Mouse (Mus musculus) heart, postnatal 0 days (tissue): ENCODE measurements around the gene Vbp1. TPM values are rescaled to one million over a fixed set of nuclear protein-coding genes. Genes with fewer than 3 reads are reported as not detected.

Experiments used
- ATAC-seq: fragments of 200-750 bp; cut with Nextera tagmentation; 2 replicates; pipeline ENCODE4 v1.8.0; 2017; ENCODE audit warnings: low read depth, moderate number of reproducible peaks, moderate library complexity; ENCODE audit not compliant: insufficient read depth
- DNase-seq: peaks from one replicate; pipeline ENCODE4 v3.0.0-alpha.2; 2016; ENCODE audit warnings: low spot score
- H3K27ac ChIP-seq: fragments of 300-500 bp; sonication (generic); 2 replicates; pipeline ENCODE4 v1.5.1; 2014; ENCODE audit warnings: low read depth, mild to moderate bottlenecking
- H3K27me3 ChIP-seq: fragments of 300-500 bp; sonication (generic); 2 replicates; pipeline ENCODE4 v1.6.1; 2014; ENCODE audit warnings: low read length, mixed read lengths; ENCODE audit not compliant: control insufficient read depth, insufficient read depth
- H3K36me3 ChIP-seq: fragments of 300-500 bp; sonication (generic); replicated peaks from 2 replicates; pipeline ENCODE4 v1.6.1; 2014; ENCODE audit warnings: low read length, mixed read lengths; ENCODE audit not compliant: control insufficient read depth, insufficient read depth
- H3K4me1 ChIP-seq: fragments of 300-500 bp; sonication (generic); 2 replicates; pipeline ENCODE4 v1.6.1; 2014; ENCODE audit warnings: antibody characterized with exemption; ENCODE audit not compliant: control insufficient read depth, insufficient read depth
- H3K4me2 ChIP-seq: fragments of 300-500 bp; sonication (generic); 2 replicates; pipeline ENCODE4 v1.6.1; 2014; ENCODE audit warnings: low read depth, mild to moderate bottlenecking, low read length, moderate library complexity
- H3K4me3 ChIP-seq: fragments of 300-500 bp; sonication (generic); 2 replicates; pipeline ENCODE4 v1.5.1; 2014; ENCODE audit warnings: low read depth, low read length
- H3K9ac ChIP-seq: fragments of 300-500 bp; sonication (generic); replicated peaks from 2 replicates; pipeline ENCODE4 v1.6.1; 2014; ENCODE audit warnings: low read depth, low read length, mixed read lengths
- H3K9me3 ChIP-seq: fragments of 300-500 bp; sonication (generic); replicated peaks from 2 replicates; pipeline ENCODE4 v1.6.1; 2016; ENCODE audit warnings: low read length; ENCODE audit not compliant: control insufficient read depth
- CTCF ChIP-seq: IDR thresholded peaks from 2 replicates; pipeline ENCODE4 v1.5.1; 2016; ENCODE audit warnings: antibody characterized with exemption, control low read depth, low read depth
- EP300 ChIP-seq: IDR thresholded peaks from 2 replicates; pipeline ENCODE4 v1.6.1; 2016; ENCODE audit warnings: antibody characterized with exemption, low read depth
- WGBS: fragments of 180-500 bp; shearing (Covaris S2); extraction: QIAGEN DNeasy Blood & Tissue Kit; methylation state at CpG from one replicate; pipeline ENCODE4 v1.1.7; 2014; 5-methylcytosine and 5-hydroxymethylcytosine counted together
- polyA plus RNA-seq: library from polyadenylated mRNA; unstranded; fragments of >200 nt; fragmentation: Nextera tagmentation; extraction: Ambion mirVana; gene quantifications from 2 replicates; pipeline ENCODE4 v1.2.1, GENCODE M21; 2015
- total RNA-seq: library from RNA; depleted of rRNA; stranded (reverse); fragments of >200 nt; gene quantifications from 2 replicates; pipeline ENCODE4 v1.2.3, GENCODE M21; 2014; ENCODE audit warnings: low replicate concordance; rRNA removed

Vbp1 gene
- total and polyA plus RNA-seq, 2 experiments from 2014 or later: 65.4 to 146 TPM

DNA sequence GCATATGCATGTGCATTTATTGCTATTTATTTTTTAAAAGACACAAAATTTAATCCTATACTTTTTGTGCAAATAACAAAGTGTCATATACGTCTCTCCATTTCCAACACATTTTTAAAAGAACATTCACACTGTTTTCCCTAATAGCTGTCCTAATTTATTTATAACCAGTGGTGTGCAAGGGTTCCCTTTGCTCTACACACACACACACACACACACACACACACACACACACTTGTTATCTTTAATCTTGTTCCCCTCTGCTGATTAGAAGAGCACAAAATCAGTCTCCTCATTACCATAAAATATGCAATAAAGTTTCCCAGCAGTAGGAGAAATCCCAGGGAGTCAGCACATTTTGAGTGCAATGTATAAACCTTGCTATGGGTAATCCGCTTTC, 64.4 kb downstream of the Vbp1 start:
- H3K9ac ChIP-seq: no peak overlapping the region
- no peaks in the 10 kb centered on the region for H3K4me1 ChIP-seq
- H3K4me2 ChIP-seq: no peak overlapping the region
- TF ChIP-seq CTCF: no peak
- TF ChIP-seq EP300: no peak
- 0 out of 2 replicates have a peak, but pooled peaks cover 2% of the 10 kb centered on the region for H3K27me3 ChIP-seq
- 84% methylated on average over 2 of the region's 2 CpGs for WGBS
- no peak overlapping the region for H3K27ac ChIP-seq
- ATAC-seq (no peak), DNase-seq (no peak)
- no peaks in the 10 kb centered on the region for H3K36me3 ChIP-seq
- no peak overlapping the region for H3K4me3 ChIP-seq
- no peaks in the 10 kb centered on the region for H3K9me3 ChIP-seq

Other genes with a start within 250 kb of the Vbp1 start
- 46.3 and 51.4 TPM in 2 replicates for gene Fundc2, start 131.9 kb upstream of the Vbp1 start, total RNA-seq
- gene Fundc2, start 131.9 kb upstream of the Vbp1 start, polyA plus RNA-seq: 97.5 and 119 TPM in 2 replicates
- 0.31 and 11.8 TPM in 2 replicates for gene F8, start 131.7 kb upstream of the Vbp1 start, total RNA-seq
- 1.7 TPM in 2 replicates for gene F8, start 131.7 kb upstream of the Vbp1 start, polyA plus RNA-seq
- 9.7 and 22.1 TPM in 2 replicates for gene Cmc4, start 97.7 kb upstream of the Vbp1 start, total RNA-seq
- 22.9 and 24.2 TPM in 2 replicates for gene Cmc4, start 97.7 kb upstream of the Vbp1 start, polyA plus RNA-seq
- 12.4 and 16.2 TPM in 2 replicates for gene Mtcp1, start 97.7 kb upstream of the Vbp1 start, total RNA-seq
- gene Mtcp1, start 97.7 kb upstream of the Vbp1 start, polyA plus RNA-seq: 3.8 and 4.7 TPM in 2 replicates
- 5.1 and 7.1 TPM in 2 replicates for gene Brcc3, start 97.7 kb upstream of the Vbp1 start, total RNA-seq
- gene Brcc3, start 97.7 kb upstream of the Vbp1 start, polyA plus RNA-seq: 41.4 and 42.4 TPM in 2 replicates
- gene Rab39b, start 63.9 kb downstream of the Vbp1 start, total RNA-seq: not detected in 2 replicates
- 0.10 and 0.11 TPM in 2 replicates for gene Rab39b, start 63.9 kb downstream of the Vbp1 start, polyA plus RNA-seq